Mouse (Mus musculus) limb, embryonic 11.5 days (tissue): ENCODE measurements around the gene Ubash3b. TPM values are rescaled to one million over a fixed set of nuclear protein-coding genes. Genes with fewer than 3 reads are reported as not detected.

Source experiments
- ATAC-seq: fragments of 200-750 bp; cut with Nextera tagmentation; 2 replicates; pipeline ENCODE4 v1.8.0; 2017; ENCODE audit warnings: low read depth; ENCODE audit not compliant: insufficient number of reproducible peaks, low FRiP score, low TSS enrichment
- DNase-seq: peaks from one replicate; pipeline ENCODE4 v3.0.0-alpha.2; 2015; ENCODE audit warnings: low spot score
- H3K27ac ChIP-seq: fragments of 300-500 bp; sonication (generic); replicated peaks from 2 replicates; pipeline ENCODE4 v1.5.1; 2014; ENCODE audit warnings: low read depth, mild to moderate bottlenecking, low read length
- H3K27me3 ChIP-seq: fragments of 300-500 bp; sonication (generic); 2 replicates; pipeline ENCODE4 v1.6.1; 2014; ENCODE audit warnings: mild to moderate bottlenecking, low read length, mixed read lengths; ENCODE audit not compliant: control insufficient read depth, insufficient read depth
- H3K36me3 ChIP-seq: fragments of 300-500 bp; sonication (generic); 2 replicates; pipeline ENCODE4 v1.6.1; 2014; ENCODE audit warnings: mild to moderate bottlenecking, low read length, moderate library complexity, mixed read lengths; ENCODE audit not compliant: control insufficient read depth, insufficient read depth
- H3K4me1 ChIP-seq: fragments of 300-500 bp; sonication (generic); 2 replicates; pipeline ENCODE4 v1.6.1; 2014; ENCODE audit warnings: low read length, mixed read lengths; ENCODE audit not compliant: control insufficient read depth, insufficient read depth
- H3K4me2 ChIP-seq: fragments of 300-500 bp; sonication (generic); 2 replicates; pipeline ENCODE4 v1.6.1; 2014; ENCODE audit warnings: low read depth, mild to moderate bottlenecking, moderate library complexity; ENCODE audit not compliant: severe bottlenecking
- H3K4me3 ChIP-seq: fragments of 300-500 bp; sonication (generic); 2 replicates; pipeline ENCODE4 v1.5.1; 2014; ENCODE audit warnings: low read depth, low read length
- H3K9ac ChIP-seq: fragments of 300-500 bp; sonication (generic); 2 replicates; pipeline ENCODE4 v1.6.1; 2014; ENCODE audit warnings: mild to moderate bottlenecking, low read length
- H3K9me3 ChIP-seq: fragments of 300-500 bp; sonication (generic); 2 replicates; pipeline ENCODE4 v1.6.1; 2016; ENCODE audit warnings: low read length; ENCODE audit not compliant: control insufficient read depth
- WGBS: fragments of 180-500 bp; shearing (Covaris S2); extraction: QIAGEN DNeasy Blood & Tissue Kit; methylation state at CpG from one replicate; pipeline ENCODE4 v1.1.7; 2014; 5-methylcytosine and 5-hydroxymethylcytosine counted together
- polyA plus RNA-seq: library from polyadenylated mRNA; unstranded; fragments of >200 nt; fragmentation: Nextera tagmentation; extraction: Ambion mirVana; gene quantifications from 2 replicates; pipeline ENCODE4 v1.2.1, GENCODE M21; 2014

The Ubash3b gene
- polyA plus RNA-seq, 1 experiment from 2014 or later: 8.2 TPM

DNA sequence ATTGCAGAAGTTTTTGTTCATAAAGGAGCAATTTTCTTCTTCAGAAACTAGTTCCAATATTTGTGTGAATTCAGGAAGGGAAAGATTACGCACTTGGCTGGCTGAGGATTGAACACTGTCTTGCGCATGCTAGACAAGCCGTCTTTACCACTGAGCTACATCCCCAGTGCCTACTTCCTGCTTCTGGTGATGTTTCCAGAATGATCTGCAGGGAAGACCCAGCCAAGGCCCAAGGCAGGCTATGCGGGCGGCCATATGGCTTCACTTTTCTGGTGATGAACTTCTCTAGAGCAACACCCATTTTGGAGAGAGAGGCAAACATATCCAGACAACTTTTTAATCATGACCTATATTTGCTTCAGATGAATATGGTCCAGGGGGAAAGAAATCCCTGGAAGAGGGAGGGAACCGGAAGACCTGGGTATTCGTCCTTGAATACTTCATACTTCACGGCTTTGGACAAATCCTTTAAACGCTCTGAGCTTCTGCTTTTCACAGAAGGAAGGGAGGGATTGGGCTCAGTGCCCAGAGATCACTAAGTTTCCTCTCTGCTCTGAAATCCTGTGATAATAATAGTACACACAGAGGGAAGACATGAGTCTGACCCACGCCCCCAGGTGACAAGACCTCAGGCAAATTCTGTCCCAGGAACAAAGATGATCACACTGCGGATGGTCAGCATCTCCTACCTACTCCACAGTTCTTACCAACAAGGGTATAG is 38.9 kb downstream of the Ubash3b start:
- H3K4me1 ChIP-seq: no peaks in the 10 kb centered on the region
- H3K36me3 ChIP-seq: no peaks in the 10 kb centered on the region
- no peaks in the 10 kb centered on the region for H3K27me3 ChIP-seq
- H3K4me2 ChIP-seq: no peak overlapping the region
- ATAC-seq (no peak), DNase-seq (no peak)
- no peaks in the 10 kb centered on the region for H3K9me3 ChIP-seq
- H3K27ac ChIP-seq: no peak overlapping the region
- WGBS: 89% methylated on average over 11 of the region's 11 CpGs
- H3K4me3 ChIP-seq: no peak overlapping the region
- no peak overlapping the region for H3K9ac ChIP-seq

DNA sequence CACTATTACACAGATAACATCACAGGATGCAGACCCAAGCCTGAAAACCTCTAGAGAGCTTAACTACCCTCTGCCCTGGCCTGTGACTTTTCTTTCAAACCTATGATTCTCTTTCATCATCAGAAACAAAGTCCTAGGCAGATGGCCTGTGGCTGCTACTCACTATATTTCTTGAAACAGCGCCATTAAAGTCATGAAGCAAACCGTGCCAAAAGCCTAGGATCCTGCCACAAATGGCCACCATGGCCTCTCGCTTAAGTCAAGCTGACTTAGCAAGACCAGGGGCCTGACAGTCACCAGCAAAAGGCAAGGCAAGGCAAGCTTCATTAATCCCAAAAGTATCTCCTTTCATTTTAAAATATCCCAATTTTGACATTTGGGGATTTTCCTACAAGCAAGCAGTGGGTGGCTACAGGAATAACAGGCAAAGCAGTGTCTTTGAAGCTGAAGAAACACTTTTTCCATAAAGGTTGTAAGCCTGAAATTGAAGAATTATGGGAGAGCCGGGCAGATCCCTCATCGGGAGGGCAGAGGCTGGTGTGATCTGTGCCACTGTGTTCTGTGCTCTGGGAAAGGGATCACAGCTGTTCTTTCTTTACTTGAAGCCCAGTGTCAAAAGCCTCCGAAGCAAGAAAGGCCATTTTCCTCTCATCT is 39.7 kb downstream of the Ubash3b start:
- ATAC-seq: no peak
- WGBS: 81% methylated on average over 6 of the region's 6 CpGs
- no peaks in the 10 kb centered on the region for H3K4me1 ChIP-seq

DNA sequence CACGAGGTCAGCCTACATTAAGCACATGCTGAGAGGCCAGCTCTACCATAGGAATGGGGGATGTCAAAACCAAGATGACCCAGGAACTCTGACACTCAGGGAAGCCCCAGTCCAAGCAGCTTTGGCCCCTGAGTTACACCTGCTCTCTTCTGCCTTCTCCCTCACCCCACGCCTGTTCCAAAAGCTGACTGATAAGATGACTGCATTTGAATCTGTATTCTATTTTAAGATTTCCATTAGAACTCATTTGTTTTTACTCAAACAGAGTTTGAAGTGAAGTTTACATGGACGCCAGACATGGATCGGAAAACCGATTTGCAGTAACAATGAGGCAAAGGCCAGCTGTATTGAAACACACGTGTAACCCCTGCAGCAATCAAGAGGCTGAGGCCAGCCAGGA is 41.5 kb downstream of the Ubash3b start:
- no peak for DNase-seq
- no peaks in the 10 kb centered on the region for H3K36me3 ChIP-seq
- no peak overlapping the region for H3K9ac ChIP-seq
- H3K27ac ChIP-seq: no peak overlapping the region
- no peaks in the 10 kb centered on the region for H3K9me3 ChIP-seq
- H3K4me3 ChIP-seq: no peak overlapping the region
- no peak for ATAC-seq
- H3K27me3 ChIP-seq: no peaks in the 10 kb centered on the region
- no peak overlapping the region for H3K4me2 ChIP-seq
- no peaks in the 10 kb centered on the region for H3K4me1 ChIP-seq
- WGBS: 87% methylated on average over 6 of the region's 6 CpGs

More for the DNA sequence above, 39.7 kb downstream of the Ubash3b start:
- Histone ChIP-seq H3K36me3 (no peaks in the 10 kb centered on the region), H3K4me2 (no peak overlapping the region), H3K9me3 (no peaks in the 10 kb centered on the region), H3K4me3 (no peak overlapping the region), H3K27ac (no peak overlapping the region), H3K9ac (no peak overlapping the region), H3K27me3 (no peaks in the 10 kb centered on the region)
- DNase-seq: no peak

DNA sequence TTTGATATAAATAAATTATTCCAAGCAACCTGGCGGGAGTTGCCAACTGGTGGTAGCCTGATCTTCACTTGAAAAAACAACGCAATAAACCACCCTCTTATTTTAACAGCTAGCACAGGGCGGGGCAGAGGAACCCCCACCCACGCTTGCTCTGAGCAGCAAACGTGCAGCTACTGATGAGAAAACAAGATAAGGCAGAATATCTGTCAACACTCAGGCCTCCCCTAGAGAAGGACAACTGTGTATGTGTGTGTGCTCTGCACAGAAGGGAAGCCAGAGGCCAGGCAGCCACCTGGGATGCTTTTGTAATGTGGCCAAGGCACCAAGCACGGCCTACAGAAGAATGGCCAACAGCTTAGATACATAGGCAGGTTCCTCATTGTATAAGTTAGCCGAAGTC is 43.4 kb downstream of the Ubash3b start:
- no peak for DNase-seq
- H3K27ac ChIP-seq: no peak overlapping the region
- no peak overlapping the region for H3K9ac ChIP-seq
- no peaks in the 10 kb centered on the region for H3K36me3 ChIP-seq
- H3K27me3 ChIP-seq: no peaks in the 10 kb centered on the region
- H3K4me1 ChIP-seq: no peaks in the 10 kb centered on the region
- WGBS: 61% methylated on average over 7 of the region's 7 CpGs
- H3K4me2 ChIP-seq: no peak overlapping the region
- H3K4me3 ChIP-seq: no peak overlapping the region
- no peaks in the 10 kb centered on the region for H3K9me3 ChIP-seq
- no peak for ATAC-seq

DNA sequence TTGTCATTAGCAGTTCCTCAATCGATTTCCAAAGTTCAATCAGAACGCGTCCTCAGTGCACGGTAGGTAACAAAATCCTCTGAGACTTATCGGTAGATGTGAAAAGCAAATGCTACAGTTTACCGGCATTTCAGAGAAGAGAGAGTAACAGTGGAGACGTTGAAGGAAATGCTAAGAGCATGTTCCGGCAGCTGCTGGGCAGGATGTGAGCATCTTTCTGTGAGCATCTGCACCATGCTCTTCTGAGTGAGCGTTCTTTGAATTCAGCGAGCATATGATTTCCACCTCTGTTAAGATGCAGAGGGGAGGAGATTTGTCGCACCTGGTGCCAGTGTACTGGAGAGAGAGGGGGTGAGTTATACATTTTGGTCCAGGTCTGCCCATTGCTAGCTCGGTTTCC is 45.4 kb downstream of the Ubash3b start:
- H3K4me1 ChIP-seq: no peaks in the 10 kb centered on the region
- DNase-seq: no peak
- H3K4me3 ChIP-seq: no peak overlapping the region
- H3K27ac ChIP-seq: no peak overlapping the region
- H3K36me3 ChIP-seq: no peaks in the 10 kb centered on the region
- no peaks in the 10 kb centered on the region for H3K9me3 ChIP-seq
- no peak overlapping the region for H3K4me2 ChIP-seq
- no peak overlapping the region for H3K9ac ChIP-seq
- WGBS: 88% methylated on average over 12 of the region's 12 CpGs
- H3K27me3 ChIP-seq: no peaks in the 10 kb centered on the region
- no peak for ATAC-seq

DNA sequence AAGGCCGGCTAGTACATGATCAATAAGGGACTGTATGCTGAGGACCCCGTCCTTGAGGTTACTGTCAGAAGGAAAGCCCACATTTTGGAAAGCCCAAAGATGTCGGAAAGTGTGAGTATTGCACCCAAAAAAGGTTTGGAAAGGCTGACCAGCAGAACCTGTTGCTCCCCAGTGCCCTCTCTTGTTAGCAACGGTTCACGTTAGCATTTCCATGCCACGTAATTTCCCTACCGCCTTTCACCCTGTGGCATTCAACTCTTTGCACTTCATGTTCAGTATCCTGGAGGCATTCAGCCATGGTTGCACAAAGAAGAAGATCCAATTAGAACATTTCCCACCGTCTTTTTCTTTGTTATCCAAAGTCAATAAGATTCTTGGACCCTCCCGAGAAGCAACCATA is 47.1 kb downstream of the Ubash3b start:
- no peak overlapping the region for H3K4me3 ChIP-seq
- no peaks in the 10 kb centered on the region for H3K4me1 ChIP-seq
- H3K27ac ChIP-seq: no peak overlapping the region
- 95% methylated on average over 9 of the region's 9 CpGs for WGBS
- no peak for DNase-seq
- no peaks in the 10 kb centered on the region for H3K36me3 ChIP-seq
- no peaks in the 10 kb centered on the region for H3K27me3 ChIP-seq
- H3K9ac ChIP-seq: no peak overlapping the region
- no peak for ATAC-seq
- H3K9me3 ChIP-seq: no peaks in the 10 kb centered on the region
- no peak overlapping the region for H3K4me2 ChIP-seq

DNA sequence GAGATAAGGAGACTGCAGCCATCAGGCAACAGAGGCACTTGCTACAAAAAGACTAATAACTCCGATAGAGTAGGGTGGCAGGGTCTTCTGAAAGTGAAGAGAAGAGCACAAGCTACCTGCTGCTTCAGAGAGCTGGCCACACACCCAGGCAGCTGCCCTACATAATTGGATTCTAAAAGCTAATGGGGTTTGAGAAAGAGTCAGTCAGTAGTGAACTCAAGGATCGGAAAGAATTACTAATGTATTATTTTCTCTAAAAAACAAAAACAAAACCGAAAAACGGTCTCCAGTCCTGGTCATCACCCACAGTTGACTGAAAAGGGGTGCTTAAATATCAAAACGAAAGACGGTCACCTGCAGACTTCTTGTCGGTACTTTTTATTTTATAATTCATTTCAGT is 51.7 kb downstream of the Ubash3b start:
- Histone ChIP-seq H3K27me3 (no peaks in the 10 kb centered on the region), H3K4me3 (no peak overlapping the region), H3K4me1 (peaks cover 5% of the 10 kb centered on the region; the same call in 1 of the 2 replicates), H3K9me3 (no peaks in the 10 kb centered on the region), H3K4me2 (no peak overlapping the region), H3K9ac (no peak overlapping the region), H3K36me3 (no peaks in the 10 kb centered on the region), H3K27ac (no peak overlapping the region)
- WGBS: 86% methylated on average over 7 of the region's 7 CpGs
- DNase-seq (no peak), ATAC-seq (no peak)

DNA sequence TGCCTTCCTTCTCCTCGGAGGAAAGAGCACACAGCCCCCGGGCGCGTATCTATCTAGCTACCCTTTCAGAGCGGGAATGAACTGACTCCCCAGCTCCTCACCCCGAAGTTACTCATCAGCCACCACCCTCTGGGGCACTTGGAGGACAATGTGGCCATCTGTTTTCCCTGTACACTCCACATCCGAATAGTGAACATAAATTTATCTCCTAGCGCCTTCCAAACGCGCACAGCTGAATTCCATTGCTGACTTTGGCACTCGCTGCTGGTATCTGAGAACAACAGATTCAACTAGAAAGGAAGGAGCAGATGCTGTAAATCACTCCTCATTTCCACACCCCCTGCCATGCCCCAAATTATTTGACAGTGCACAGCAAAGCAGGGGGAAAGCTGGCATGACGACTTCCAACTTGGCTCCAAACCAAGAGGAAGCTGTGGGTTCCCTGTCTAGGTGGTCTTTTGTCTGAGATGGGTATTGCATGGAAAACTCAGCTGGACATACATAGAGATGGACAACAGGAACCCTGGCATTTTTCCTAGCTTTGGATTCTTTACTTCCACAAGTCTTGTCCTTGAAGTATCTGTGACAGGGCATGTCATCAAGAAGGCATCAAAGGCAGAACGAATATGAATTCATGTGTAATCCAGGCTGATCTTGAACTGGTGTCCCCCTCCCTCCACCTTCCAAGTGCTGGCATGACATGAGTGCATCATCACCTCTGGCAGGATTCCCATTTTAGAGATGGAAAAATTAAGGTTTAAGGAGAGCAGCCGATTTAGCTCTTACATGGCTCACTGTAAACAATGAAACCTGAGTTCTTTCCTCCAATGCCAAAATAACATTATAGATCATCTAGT is 52.9 kb downstream of the Ubash3b start:
- no peak overlapping the region for H3K4me2 ChIP-seq
- DNase-seq: no peak
- 67% methylated on average over 14 of the region's 14 CpGs for WGBS
- no peaks in the 10 kb centered on the region for H3K36me3 ChIP-seq
- H3K9ac ChIP-seq: no peak overlapping the region
- H3K4me1 ChIP-seq: peaks cover 5% of the 10 kb centered on the region; the same call in 1 of the 2 replicates
- H3K4me3 ChIP-seq: no peak overlapping the region
- no peak for ATAC-seq
- H3K9me3 ChIP-seq: no peaks in the 10 kb centered on the region
- H3K27ac ChIP-seq: no peak overlapping the region
- no peaks in the 10 kb centered on the region for H3K27me3 ChIP-seq
